Mouse (Mus musculus) kidney, adult 2 months (tissue): ENCODE measurements around the gene Cdh18. TPM values are rescaled to one million over a fixed set of nuclear protein-coding genes. Genes with fewer than 3 reads are reported as not detected.

Source experiments
- DNase-seq: peaks from one replicate; pipeline ENCODE4 v3.0.0; 2021
- H3K27ac ChIP-seq: fragments of 200-500 bp; 2 replicates; pipeline ENCODE4 v1.5.1; 2012; ENCODE audit warnings: low read depth, low read length, control low read depth, inconsistent platforms; ENCODE audit not compliant: insufficient read depth
- H3K27me3 ChIP-seq: fragments of 200-500 bp; replicated peaks from 2 replicates; pipeline ENCODE4 v1.6.1; 2012; ENCODE audit warnings: mild to moderate bottlenecking, moderate library complexity, low read length, inconsistent platforms; ENCODE audit not compliant: control insufficient read depth, insufficient read depth
- H3K36me3 ChIP-seq: fragments of 200-500 bp; 2 replicates; pipeline ENCODE4 v1.6.1; 2012; ENCODE audit warnings: mild to moderate bottlenecking, moderate library complexity, low read length, inconsistent platforms; ENCODE audit not compliant: control insufficient read depth, insufficient read depth
- H3K4me1 ChIP-seq: fragments of 200-500 bp; 2 replicates; pipeline ENCODE4 v1.6.1; 2011; ENCODE audit warnings: low read length; ENCODE audit not compliant: control insufficient read depth, insufficient read depth
- H3K4me3 ChIP-seq: fragments of 200-500 bp; 2 replicates; pipeline ENCODE4 v1.5.1; 2011; ENCODE audit warnings: mild to moderate bottlenecking, low read depth, low read length, control low read depth; ENCODE audit not compliant: insufficient read depth
- CTCF ChIP-seq: fragments of 200-500 bp; conservative IDR thresholded peaks from 2 replicates; pipeline ENCODE4 v1.5.1; 2011; ENCODE audit warnings: low read depth, mild to moderate bottlenecking, control low read depth, low read length, moderate library complexity, mixed read lengths; ENCODE audit not compliant: insufficient read depth, insufficient read length
- POLR2A ChIP-seq: fragments of 200-500 bp; IDR thresholded peaks from one replicate; pipeline ENCODE4 v1.6.1; 2011; ENCODE audit warnings: low read depth, low read length, control low read depth
- WGBS: fragments of 180-500 bp; shearing (Covaris S2); methylation state at CpG from one replicate; pipeline ENCODE4 v1.1.7; 2018; 5-methylcytosine and 5-hydroxymethylcytosine counted together
- polyA plus RNA-seq: library from polyadenylated mRNA; depleted of rRNA; stranded (reverse); fragments of >200 nt; gene quantifications from 2 replicates; pipeline ENCODE4 v1.2.3, GENCODE M21; 2012

Cdh18 gene
- polyA plus RNA-seq, 1 experiment: not detected

GRCm38 (mm10) chr15:23403792-23404191 lies 855.0 kb downstream of the Cdh18 start:
- Histone ChIP-seq H3K27me3 (no peaks in the 10 kb centered on the region), H3K4me1 (no peaks in the 10 kb centered on the region), H3K36me3 (no peaks in the 10 kb centered on the region), H3K4me3 (no peak overlapping the region), H3K27ac (no peak overlapping the region)
- DNase-seq: no peak
- 86% methylated on average over 2 of the region's 2 CpGs for WGBS
- no peak for TF ChIP-seq POLR2A
- no peak for TF ChIP-seq CTCF

GRCm38 (mm10) chr15:23408256-23408655 lies 859.4 kb downstream of the Cdh18 start:
- H3K4me1 ChIP-seq: no peaks in the 10 kb centered on the region
- H3K4me3 ChIP-seq: no peak overlapping the region
- H3K36me3 ChIP-seq: no peaks in the 10 kb centered on the region
- no peaks in the 10 kb centered on the region for H3K27me3 ChIP-seq
- whole genome bisulfite sequencing: 93% methylated on average over 1 of the region's 1 CpGs
- H3K27ac ChIP-seq: no peak overlapping the region
- TF ChIP-seq CTCF (no peak), POLR2A (no peak)
- no peak for DNase-seq

- no peak overlapping the region for H3K4me3 ChIP-seq
- no peaks in the 10 kb centered on the region for H3K36me3 ChIP-seq
- no peak overlapping the region for H3K27ac ChIP-seq
- no peak for TF ChIP-seq CTCF
- no peak for TF ChIP-seq POLR2A
- no peaks in the 10 kb centered on the region for H3K4me1 ChIP-seq
- no peaks in the 10 kb centered on the region for H3K27me3 ChIP-seq
- no peak for DNase-seq
- WGBS: 73% methylated on average over 5 of the region's 5 CpGs
Measured at GRCm38 (mm10) chr15:23416450-23417080, 867.7 kb downstream of the Cdh18 start.

- no peak for DNase-seq
- no peak overlapping the region for H3K4me3 ChIP-seq
- H3K36me3 ChIP-seq: no peaks in the 10 kb centered on the region
- no peaks in the 10 kb centered on the region for H3K27me3 ChIP-seq
- no peaks in the 10 kb centered on the region for H3K4me1 ChIP-seq
- TF ChIP-seq POLR2A: no peak
- TF ChIP-seq CTCF: no peak
- no peak overlapping the region for H3K27ac ChIP-seq
Measured at GRCm38 (mm10) chr15:23418158-23418557, 869.3 kb downstream of the Cdh18 start.

GRCm38 (mm10) chr15:23420010-23420409 lies 871.2 kb downstream of the Cdh18 start:
- no peak overlapping the region for H3K27ac ChIP-seq
- H3K4me3 ChIP-seq: no peak overlapping the region
- H3K27me3 ChIP-seq: no peaks in the 10 kb centered on the region
- WGBS: 63% methylated on average over 3 of the region's 3 CpGs
- H3K4me1 ChIP-seq: no peaks in the 10 kb centered on the region
- no peak for DNase-seq
- no peaks in the 10 kb centered on the region for H3K36me3 ChIP-seq
- TF ChIP-seq POLR2A (no peak), CTCF (no peak)

- H3K36me3 ChIP-seq: no peaks in the 10 kb centered on the region
- TF ChIP-seq CTCF: no peak
- H3K27ac ChIP-seq: no peak overlapping the region
- no peaks in the 10 kb centered on the region for H3K4me1 ChIP-seq
- H3K27me3 ChIP-seq: no peaks in the 10 kb centered on the region
- no peak for DNase-seq
- H3K4me3 ChIP-seq: no peak overlapping the region
- WGBS: 74% methylated on average over 5 of the region's 5 CpGs
Measured at GRCm38 (mm10) chr15:23430021-23430420, 881.2 kb downstream of the Cdh18 start.

GRCm38 (mm10) chr15:23448542-23448941 lies 899.7 kb downstream of the Cdh18 start:
- Histone ChIP-seq H3K4me1 (no peaks in the 10 kb centered on the region), H3K27me3 (no peaks in the 10 kb centered on the region), H3K4me3 (no peak overlapping the region), H3K27ac (no peak overlapping the region), H3K36me3 (no peaks in the 10 kb centered on the region)
- WGBS: 32% methylated on average over 1 of the region's 1 CpGs
- TF ChIP-seq POLR2A (no peak), CTCF (no peak)
- no peak for DNase-seq

- no peak overlapping the region for H3K27ac ChIP-seq
- no peaks in the 10 kb centered on the region for H3K4me1 ChIP-seq
- TF ChIP-seq POLR2A: no peak
- no peak for TF ChIP-seq CTCF
- WGBS: 46% methylated on average over 9 of the region's 9 CpGs
- H3K36me3 ChIP-seq: no peaks in the 10 kb centered on the region
- H3K27me3 ChIP-seq: no peaks in the 10 kb centered on the region
- H3K4me3 ChIP-seq: no peak overlapping the region
- DNase-seq: no peak
Measured at GRCm38 (mm10) chr15:23452098-23452625, 903.3 kb downstream of the Cdh18 start.
